Mouse (Mus musculus): ENCODE measurements at regions not wholly inside any gene's neighbourhood (a gene's known extent, or its start where the extent isn't known, plus 50 kb on each side); places are given as distances from the start of the nearest gene placed in this dataset.

GRCm38 (mm10) chr12:14415543-14416181 is 263.8 kb upstream of the Fam84a start:
- no peak for DNase-seq (ENCODE audit: low spot score)

GRCm38 (mm10) chr12:14411102-14411501 is 259.2 kb upstream of the Fam84a start:
- no peak for DNase-seq (ENCODE audit: low spot score)

- no peak for DNase-seq (ENCODE audit: low spot score)
Measured at GRCm38 (mm10) chr12:14405796-14406195, 253.9 kb upstream of the Fam84a start.

GRCm38 (mm10) chr12:14376211-14376610 is 224.4 kb upstream of the Fam84a start:
- no peak for DNase-seq (ENCODE audit: low spot score)

- no peak for DNase-seq (ENCODE audit: low spot score)
Measured at GRCm38 (mm10) chr12:14338244-14338799, 186.5 kb upstream of the Fam84a start.

- DNase-seq (ENCODE audit: low spot score), result no peak
Measured at GRCm38 (mm10) chr12:14337813-14338212, 186.0 kb upstream of the Fam84a start.

- no peak for DNase-seq (ENCODE audit: low spot score)
Measured at GRCm38 (mm10) chr12:14318693-14319092, 166.8 kb upstream of the Fam84a start.

GRCm38 (mm10) chr12:14316392-14316791 is 164.5 kb upstream of the Fam84a start:
- no peak for DNase-seq (ENCODE audit: low spot score)

GRCm38 (mm10) chr12:14315780-14316179 is 163.9 kb upstream of the Fam84a start:
- no peak for DNase-seq (ENCODE audit: low spot score)

GRCm38 (mm10) chr12:14302366-14302930 is 150.6 kb upstream of the Fam84a start:
- DNase-seq (ENCODE audit: low spot score), result no peak

- no peak for DNase-seq (ENCODE audit: low spot score)
Measured at GRCm38 (mm10) chr12:14301676-14302365, 150.0 kb upstream of the Fam84a start.

GRCm38 (mm10) chr12:14292083-14292482 is 140.2 kb upstream of the Fam84a start:
- DNase-seq (ENCODE audit: low spot score), result no peak

GRCm38 (mm10) chr12:14287657-14288056 is 135.8 kb upstream of the Fam84a start:
- DNase-seq (ENCODE audit: low spot score), result no peak

GRCm38 (mm10) chr12:14286676-14287075 is 134.8 kb upstream of the Fam84a start:
- DNase-seq (ENCODE audit: low spot score), result no peak

- DNase-seq (ENCODE audit: low spot score), result no peak
Measured at GRCm38 (mm10) chr12:14285870-14286535, 134.1 kb upstream of the Fam84a start.

- no peak for DNase-seq (ENCODE audit: low spot score)
Measured at GRCm38 (mm10) chr12:14283106-14283692, 131.3 kb upstream of the Fam84a start.

- no peak for DNase-seq (ENCODE audit: low spot score)
Measured at GRCm38 (mm10) chr12:14275265-14275664, 123.4 kb upstream of the Fam84a start.

GRCm38 (mm10) chr12:14274796-14275195 is 122.9 kb upstream of the Fam84a start:
- no peak for DNase-seq (ENCODE audit: low spot score)

- no peak for DNase-seq (ENCODE audit: low spot score)
Measured at GRCm38 (mm10) chr12:14271216-14271615, 119.4 kb upstream of the Fam84a start.

- no peak for DNase-seq (ENCODE audit: low spot score)
Measured at GRCm38 (mm10) chr12:14261102-14261501, 109.2 kb upstream of the Fam84a start.

- DNase-seq (ENCODE audit: low spot score), result no peak
Measured at GRCm38 (mm10) chr12:14260288-14260687, 108.4 kb upstream of the Fam84a start.

- DNase-seq (ENCODE audit: low spot score), result no peak
Measured at GRCm38 (mm10) chr12:14253336-14253735, 101.5 kb upstream of the Fam84a start.
